Mouse (Mus musculus) neural tube, embryonic 12.5 days (tissue): Measurements from ENCODE around the gene Cgrrf1. TPM values are rescaled to one million over a fixed set of nuclear protein-coding genes. Genes with fewer than 3 reads are reported as not detected.

Experiments
- ATAC-seq: fragments of 200-750 bp; cut with Nextera tagmentation; 2 replicates; pipeline ENCODE4 v1.8.0; 2017; ENCODE audit warnings: low read depth, mild to moderate bottlenecking, moderate TSS enrichment, moderate library complexity; ENCODE audit not compliant: low FRiP score
- H3K27ac ChIP-seq: fragments of 300-500 bp; sonication (generic); 2 replicates; pipeline ENCODE4 v1.5.1; 2016
- H3K27me3 ChIP-seq: fragments of 300-500 bp; sonication (generic); replicated peaks from 2 replicates; pipeline ENCODE4 v1.6.1; 2016; ENCODE audit warnings: mild to moderate bottlenecking
- H3K36me3 ChIP-seq: fragments of 300-500 bp; sonication (generic); 2 replicates; pipeline ENCODE4 v1.6.1; 2016; ENCODE audit warnings: mild to moderate bottlenecking
- H3K4me1 ChIP-seq: fragments of 300-500 bp; sonication (generic); 2 replicates; pipeline ENCODE4 v1.6.1; 2016
- H3K4me2 ChIP-seq: fragments of 300-500 bp; sonication (generic); replicated peaks from 2 replicates; pipeline ENCODE4 v1.6.1; 2016; ENCODE audit warnings: mild to moderate bottlenecking
- H3K4me3 ChIP-seq: fragments of 300-500 bp; sonication (generic); 2 replicates; pipeline ENCODE4 v1.5.1; 2016
- H3K9ac ChIP-seq: fragments of 300-500 bp; sonication (generic); 2 replicates; pipeline ENCODE4 v1.6.1; 2016; ENCODE audit warnings: mild to moderate bottlenecking
- H3K9me3 ChIP-seq: fragments of 300-500 bp; sonication (generic); 2 replicates; pipeline ENCODE4 v1.6.1; 2016; ENCODE audit warnings: mild to moderate bottlenecking
- WGBS: fragments of 180-500 bp; shearing (Covaris S2); methylation state at CpG from one replicate; pipeline ENCODE4 v1.1.7; 2016; 5-methylcytosine and 5-hydroxymethylcytosine counted together
- polyA plus RNA-seq: library from polyadenylated mRNA; unstranded; fragments of >200 nt; fragmentation: Nextera tagmentation; extraction: Ambion mirVana; gene quantifications from 2 replicates; pipeline ENCODE4 v1.2.1, GENCODE M21; 2016

The Cgrrf1 gene
- polyA plus RNA-seq, 1 experiment from 2014 or later: 23.2 TPM

GRCm38 (mm10) chr14:46883068-46883870 lies 51.3 kb downstream of the Cgrrf1 start:
- Histone ChIP-seq H3K4me3 (peak overlapping the region; percentile 55), H3K27me3 (peaks cover 7% of the 10 kb centered on the region), H3K9ac (peak overlapping the region; percentile 70), H3K4me1 (peaks cover 23% of the 10 kb centered on the region; the same call in 1 of the 2 replicates), H3K36me3 (no peaks in the 10 kb centered on the region), H3K4me2 (peak overlapping the region; percentile 97), H3K27ac (0 out of 2 replicates have a peak overlapping the region, but pooled peaks have one; percentile 20), H3K9me3 (no peaks in the 10 kb centered on the region)
- ATAC-seq: peak; percentile 34
- under 1% methylated on average over 67 of the region's 70 CpGs for WGBS

GRCm38 (mm10) chr14:46883871-46884441 lies 52.0 kb downstream of the Cgrrf1 start:
- peaks cover 7% of the 10 kb centered on the region for H3K27me3 ChIP-seq
- 0 out of 2 replicates have a peak, but pooled peaks have one; percentile 2 for ATAC-seq

GRCm38 (mm10) chr14:46884701-46885428 lies 52.9 kb downstream of the Cgrrf1 start:
- H3K9ac ChIP-seq: peak overlapping the region; percentile 70
- H3K4me3 ChIP-seq: peak overlapping the region; percentile 55
- peaks cover 23% of the 10 kb centered on the region; the same call in 1 of the 2 replicates for H3K4me1 ChIP-seq
- H3K36me3 ChIP-seq: no peaks in the 10 kb centered on the region; the same call in 1 of the 2 replicates
- peak; percentile 54 for ATAC-seq
- H3K4me2 ChIP-seq: peak overlapping the region; percentile 97
- H3K27ac ChIP-seq: 0 out of 2 replicates have a peak overlapping the region, but pooled peaks have one; percentile 42
- WGBS: under 1% methylated on average over 52 of the region's 52 CpGs
- peaks cover 7% of the 10 kb centered on the region for H3K27me3 ChIP-seq
- no peaks in the 10 kb centered on the region for H3K9me3 ChIP-seq

More at GRCm38 (mm10) chr14:46883871-46884441, 52.0 kb downstream of the Cgrrf1 start:
- H3K9me3 ChIP-seq: no peaks in the 10 kb centered on the region
- H3K27ac ChIP-seq: 0 out of 2 replicates have a peak overlapping the region, but pooled peaks have one; percentile 26
- peak overlapping the region; percentile 70 for H3K9ac ChIP-seq
- peak overlapping the region; percentile 97 for H3K4me2 ChIP-seq
- H3K36me3 ChIP-seq: no peaks in the 10 kb centered on the region
- H3K4me1 ChIP-seq: peaks cover 23% of the 10 kb centered on the region; the same call in 1 of the 2 replicates
- 1% methylated on average over 29 of the region's 29 CpGs for WGBS
- H3K4me3 ChIP-seq: peak overlapping the region; percentile 55

DNA sequence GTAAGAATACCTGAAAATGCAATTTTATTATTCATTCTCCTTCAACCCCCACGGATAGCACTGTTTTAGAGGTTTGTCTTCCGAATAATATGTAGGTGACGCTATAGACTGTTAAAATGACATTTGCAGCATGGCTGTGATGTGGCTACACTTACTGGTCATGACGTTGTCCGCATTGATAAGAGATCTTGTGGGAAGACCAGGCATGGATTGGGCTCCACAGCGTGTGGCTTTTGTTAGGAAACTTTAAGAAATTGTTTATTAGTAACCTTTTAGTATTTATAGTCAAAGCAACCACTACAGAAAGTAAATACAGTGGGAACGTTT lies 53.5 kb downstream of the Cgrrf1 start:
- Histone ChIP-seq H3K27me3 (peaks cover 7% of the 10 kb centered on the region), H3K27ac (no peak overlapping the region), H3K9ac (peak overlapping the region; percentile 70; the same call in 1 of the 2 replicates), H3K36me3 (no peaks in the 10 kb centered on the region; the same call in 1 of the 2 replicates), H3K4me2 (peak overlapping the region; percentile 97), H3K4me3 (peak overlapping the region; percentile 55), H3K9me3 (no peaks in the 10 kb centered on the region), H3K4me1 (peaks cover 23% of the 10 kb centered on the region; the same call in 1 of the 2 replicates)
- 3% methylated on average over 7 of the region's 7 CpGs for WGBS
- ATAC-seq: peak; percentile 4; the same call in 1 of the 2 replicates

GRCm38 (mm10) chr14:46885891-46886301 lies 54.0 kb downstream of the Cgrrf1 start:
- H3K4me1 ChIP-seq: peaks cover 23% of the 10 kb centered on the region; the same call in 1 of the 2 replicates
- no peak overlapping the region for H3K27ac ChIP-seq
- 29% methylated on average over 5 of the region's 5 CpGs for WGBS
- no peak overlapping the region for H3K9ac ChIP-seq
- H3K27me3 ChIP-seq: peaks cover 7% of the 10 kb centered on the region
- no peaks in the 10 kb centered on the region; the same call in 1 of the 2 replicates for H3K36me3 ChIP-seq
- no peak for ATAC-seq
- H3K4me2 ChIP-seq: peak overlapping the region; percentile 97
- H3K9me3 ChIP-seq: no peaks in the 10 kb centered on the region
- H3K4me3 ChIP-seq: peak overlapping the region; percentile 55

DNA sequence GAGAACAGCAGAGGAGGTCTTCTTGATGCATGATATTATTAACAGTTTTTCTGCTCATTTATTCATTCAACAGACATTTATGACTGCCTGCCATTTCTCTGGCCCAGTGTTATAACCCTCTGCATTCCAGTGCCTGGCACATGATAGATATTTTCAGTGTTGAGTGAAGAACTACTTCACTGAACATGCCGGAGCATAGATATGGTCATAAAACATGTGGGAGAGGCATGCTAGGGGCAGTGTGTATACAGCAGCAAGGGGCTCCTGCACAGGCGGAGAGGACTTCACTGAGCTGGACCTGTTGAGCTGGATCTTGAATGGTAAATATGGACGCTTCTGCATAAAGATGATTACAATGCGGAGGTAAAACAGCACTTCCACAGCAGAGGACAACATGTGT lies 57.2 kb downstream of the Cgrrf1 start:
- 91% methylated on average over 4 of the region's 4 CpGs for WGBS
- Histone ChIP-seq H3K4me1 (peaks cover 9% of the 10 kb centered on the region; the same call in 1 of the 2 replicates), H3K9ac (no peak overlapping the region), H3K4me3 (no peak overlapping the region), H3K36me3 (no peaks in the 10 kb centered on the region; the same call in 1 of the 2 replicates), H3K9me3 (no peaks in the 10 kb centered on the region), H3K27ac (no peak overlapping the region), H3K27me3 (no peaks in the 10 kb centered on the region), H3K4me2 (no peak overlapping the region)
- no peak for ATAC-seq

DNA sequence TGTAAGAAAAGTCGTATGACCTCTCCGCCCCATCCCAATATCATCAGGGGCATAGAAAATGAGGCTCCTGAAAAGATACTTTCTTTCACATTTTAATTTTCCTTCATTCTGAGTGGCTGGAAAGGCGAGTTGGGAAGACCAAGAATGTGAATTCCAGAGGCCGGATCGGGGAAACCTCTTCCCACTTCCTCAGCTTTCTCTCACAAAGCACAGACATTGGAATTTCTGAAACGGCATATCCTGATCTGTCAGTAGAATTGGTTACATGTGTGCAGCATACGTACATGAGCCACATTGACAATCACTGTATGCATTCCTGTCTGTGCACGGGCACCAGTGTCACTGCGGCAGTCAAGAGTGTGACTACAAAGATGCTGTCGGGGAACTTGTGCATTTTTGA lies 62.0 kb downstream of the Cgrrf1 start:
- no peak overlapping the region for H3K27ac ChIP-seq
- WGBS: 92% methylated on average over 10 of the region's 10 CpGs
- H3K4me1 ChIP-seq: no peaks in the 10 kb centered on the region

DNA sequence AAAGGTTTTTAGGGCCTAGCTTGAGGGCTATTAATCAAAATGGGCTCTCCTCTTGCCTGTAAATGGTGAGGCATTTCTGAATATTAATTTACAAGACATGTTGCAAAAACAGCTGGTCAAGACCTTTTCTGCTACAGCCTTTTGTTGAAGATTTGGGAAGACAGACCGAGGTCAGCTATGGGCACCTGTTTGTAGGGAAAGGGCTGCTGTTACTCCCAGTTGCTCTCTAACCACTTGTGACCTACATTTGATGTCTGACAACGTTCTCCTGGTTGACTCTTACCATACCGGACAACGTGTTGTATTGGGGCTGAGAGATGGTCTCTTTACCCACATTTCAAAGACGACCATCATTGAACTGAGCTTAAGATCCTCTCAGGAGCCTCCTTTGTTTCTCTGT lies 66.0 kb downstream of the Cgrrf1 start:
- H3K4me1 ChIP-seq: no peaks in the 10 kb centered on the region
- no peak overlapping the region for H3K27ac ChIP-seq
- H3K9ac ChIP-seq: no peak overlapping the region
- H3K36me3 ChIP-seq: no peaks in the 10 kb centered on the region; the same call in 1 of the 2 replicates
- 86% methylated on average over 5 of the region's 5 CpGs for WGBS
- H3K4me2 ChIP-seq: no peak overlapping the region
- no peaks in the 10 kb centered on the region for H3K27me3 ChIP-seq
- no peaks in the 10 kb centered on the region for H3K9me3 ChIP-seq
- H3K4me3 ChIP-seq: no peak overlapping the region
- no peak for ATAC-seq

More for the DNA sequence above, 62.0 kb downstream of the Cgrrf1 start:
- ATAC-seq: no peak
- Histone ChIP-seq H3K4me2 (no peak overlapping the region), H3K9me3 (no peaks in the 10 kb centered on the region), H3K36me3 (no peaks in the 10 kb centered on the region; the same call in 1 of the 2 replicates), H3K4me3 (no peak overlapping the region), H3K27me3 (no peaks in the 10 kb centered on the region), H3K9ac (no peak overlapping the region)

DNA sequence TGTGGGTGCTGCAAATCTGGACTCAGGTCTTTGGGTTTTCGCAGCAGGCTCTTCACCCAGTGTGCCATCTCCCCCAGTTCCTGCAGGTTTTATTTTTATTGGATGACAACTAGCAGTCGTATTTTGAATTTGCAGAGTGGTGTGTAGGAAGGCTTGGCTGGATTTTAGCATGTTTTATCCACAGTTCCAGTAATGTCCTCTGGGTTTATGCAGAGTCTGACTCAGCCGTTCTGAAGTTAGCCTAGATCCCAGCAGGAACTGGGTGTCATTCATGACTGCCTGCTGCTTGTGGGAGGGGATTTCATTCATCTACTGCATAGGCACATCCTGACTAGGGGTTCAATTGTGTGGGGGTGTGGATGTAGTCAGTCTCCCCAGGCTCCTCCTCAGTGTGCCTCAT lies 66.7 kb downstream of the Cgrrf1 start:
- Histone ChIP-seq H3K9ac (no peak overlapping the region), H3K4me1 (no peaks in the 10 kb centered on the region), H3K27me3 (no peaks in the 10 kb centered on the region), H3K4me2 (no peak overlapping the region), H3K4me3 (no peak overlapping the region), H3K36me3 (no peaks in the 10 kb centered on the region; the same call in 1 of the 2 replicates), H3K9me3 (no peaks in the 10 kb centered on the region), H3K27ac (no peak overlapping the region)
- ATAC-seq: no peak
- WGBS: 51% methylated on average over 3 of the region's 3 CpGs

DNA sequence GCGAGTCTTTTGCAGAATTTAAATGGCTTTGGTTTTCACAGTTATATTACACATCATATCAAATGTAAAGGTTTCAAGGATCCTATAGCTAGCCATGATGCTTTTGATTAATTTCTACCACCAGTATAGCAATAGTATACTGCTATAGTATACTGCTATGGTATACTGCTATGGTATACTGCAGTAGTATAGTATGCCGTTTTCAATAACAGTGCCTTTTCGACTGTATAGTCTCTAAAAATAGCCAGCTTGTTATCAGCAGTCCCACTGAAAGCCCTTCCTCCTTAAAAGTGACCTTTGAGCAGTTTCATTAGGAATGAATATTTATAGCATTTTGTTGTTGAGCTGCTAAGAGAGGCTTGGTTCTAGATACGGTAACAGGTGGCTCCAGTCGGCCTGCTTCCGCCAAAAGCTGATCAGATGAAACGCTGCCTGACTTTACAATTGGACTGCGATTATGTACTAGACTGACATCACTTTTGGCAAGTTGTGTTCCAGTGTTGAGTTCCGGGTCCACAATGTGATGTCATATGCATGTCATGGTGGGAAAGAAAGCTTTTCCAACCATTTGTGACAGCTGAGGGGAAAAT lies 70.7 kb downstream of the Cgrrf1 start:
- WGBS: 93% methylated on average over 9 of the region's 9 CpGs
- Histone ChIP-seq H3K27ac (no peak overlapping the region), H3K4me2 (no peak overlapping the region), H3K9me3 (no peaks in the 10 kb centered on the region), H3K9ac (no peak overlapping the region), H3K4me3 (no peak overlapping the region), H3K36me3 (no peaks in the 10 kb centered on the region), H3K27me3 (no peaks in the 10 kb centered on the region), H3K4me1 (no peaks in the 10 kb centered on the region)
- ATAC-seq: no peak
